ENCODE assay signal across 15 mouse cellular contexts in genomic region chr9:29558915-29559314, GRCm38 (mm10).
"Had no signal": no experiment of that assay in that cellular context is flagged by ENCODE, and none has a peak within 500 bp of the region (broad histone marks: within the 10 kb centered on the region; RNA-seq: fewer than 3 reads in every experiment).

No protein-coding gene starts in this region.

- H3K4me2 ChIP-seq: liver, embryonic 11.5 days; liver, embryonic 15.5 days; neural tube, embryonic 15.5 days had no signal

- DNase-seq: kidney, postnatal 10 days; lung, adult 2 months; lung, postnatal 4 days; midbrain, embryonic 14.5 days; right cerebral cortex, adult 18-20 months; right cerebral cortex, postnatal 25 days; thymus, postnatal 14 days had no signal

- H3K9me3 ChIP-seq: limb, embryonic 10.5 days; liver, embryonic 15.5 days; midbrain, embryonic 10.5 days; neural tube, embryonic 15.5 days had no signal

- H3K4me1 ChIP-seq: liver, embryonic 15.5 days; midbrain, embryonic 10.5 days had no signal

- H3K36me3 ChIP-seq: limb, embryonic 10.5 days; liver, embryonic 15.5 days; midbrain, embryonic 10.5 days; neural tube, embryonic 15.5 days had no signal

- H3K27me3 ChIP-seq: liver, embryonic 15.5 days; neural tube, embryonic 15.5 days had no signal

- ATAC-seq: lung, postnatal 0 days had no signal

- H3K9ac ChIP-seq: liver, embryonic 15.5 days; neural tube, embryonic 15.5 days had no signal

- H3K27ac ChIP-seq: limb, embryonic 10.5 days; liver, embryonic 15.5 days; midbrain, embryonic 10.5 days; neural tube, embryonic 15.5 days had no signal

- H3K4me3 ChIP-seq: left cerebral cortex, adult 2 months; limb, embryonic 10.5 days; liver, embryonic 15.5 days; midbrain, embryonic 10.5 days; myocyte; neural tube, embryonic 15.5 days had no signal
